Mouse (Mus musculus) brain, adult 2 months (tissue): Measurements from ENCODE around the gene Wdr11.

ENCODE experiments used
- DNase-seq: peaks from one replicate; pipeline ENCODE4 v3.0.0; 2011; ENCODE audit warnings: low read depth, low spot score

The Wdr11 gene

GRCm38 (mm10) chr7:129591371-129592131 lies at the start of gene Wdr11:
Wdr11 (plus strand) TSS chr7:129591863.
- DNase-seq = peak; percentile 96

DNA sequence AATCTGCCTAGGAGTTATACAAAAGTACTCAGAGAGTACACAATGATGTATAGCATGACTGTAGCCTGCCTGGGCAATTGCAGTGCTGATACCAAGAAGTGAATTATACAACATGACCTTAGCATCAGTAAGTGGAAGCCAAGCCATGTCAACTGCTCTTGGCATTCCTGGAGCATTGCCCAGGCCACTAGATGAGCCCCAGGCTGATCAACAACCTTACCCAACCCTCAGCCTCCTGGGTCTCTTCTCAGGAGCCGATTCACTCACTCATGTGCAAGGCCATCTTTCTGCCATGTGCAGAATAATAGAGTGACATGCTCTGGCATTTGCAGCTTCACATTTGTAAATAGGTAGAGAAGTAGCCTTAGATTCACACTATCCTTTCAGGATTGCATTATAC lies 24.1 kb upstream of the Wdr11 start:
- no peak for DNase-seq

- no peak for DNase-seq
These were observed 23.3 kb upstream of the Wdr11 start for GRCm38 (mm10) chr7:129568338-129568737.

- no peak for DNase-seq
These were observed 17.2 kb upstream of the Wdr11 start for GRCm38 (mm10) chr7:129574471-129574870.

GRCm38 (mm10) chr7:129575110-129575784 lies 16.4 kb upstream of the Wdr11 start:
- peak; percentile 35 for DNase-seq

GRCm38 (mm10) chr7:129592132-129592745 lies 576 bp downstream of the Wdr11 start:
- peak; percentile 20 for DNase-seq

GRCm38 (mm10) chr7:129597186-129597585 lies 5.5 kb downstream of the Wdr11 start:
- DNase-seq = no peak

DNA sequence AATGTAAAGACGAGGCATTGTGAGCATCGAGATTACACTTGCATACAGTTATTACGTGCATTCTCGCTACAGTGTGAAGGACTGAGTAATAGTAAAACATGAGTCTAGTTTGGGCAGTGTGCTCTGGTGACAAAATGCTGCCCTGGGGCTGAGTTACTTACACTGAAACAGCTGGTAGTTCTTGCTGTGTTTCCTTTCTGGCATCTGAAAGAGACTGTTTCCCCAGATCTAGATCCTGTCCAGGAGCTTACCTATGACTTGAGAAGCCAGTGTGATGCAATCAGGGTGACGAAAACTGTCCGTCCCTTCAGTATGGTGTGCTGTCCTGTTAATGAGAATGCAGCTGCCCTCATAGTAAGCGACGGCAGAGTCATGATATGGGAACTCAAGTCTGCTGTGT lies 14.6 kb downstream of the Wdr11 start:
- no peak for DNase-seq

- no peak for DNase-seq
These were observed 29.5 kb downstream of the Wdr11 start for GRCm38 (mm10) chr7:129621141-129621540.

- no peak for DNase-seq
These were observed 38.7 kb downstream of the Wdr11 start for GRCm38 (mm10) chr7:129630351-129630750.

DNA sequence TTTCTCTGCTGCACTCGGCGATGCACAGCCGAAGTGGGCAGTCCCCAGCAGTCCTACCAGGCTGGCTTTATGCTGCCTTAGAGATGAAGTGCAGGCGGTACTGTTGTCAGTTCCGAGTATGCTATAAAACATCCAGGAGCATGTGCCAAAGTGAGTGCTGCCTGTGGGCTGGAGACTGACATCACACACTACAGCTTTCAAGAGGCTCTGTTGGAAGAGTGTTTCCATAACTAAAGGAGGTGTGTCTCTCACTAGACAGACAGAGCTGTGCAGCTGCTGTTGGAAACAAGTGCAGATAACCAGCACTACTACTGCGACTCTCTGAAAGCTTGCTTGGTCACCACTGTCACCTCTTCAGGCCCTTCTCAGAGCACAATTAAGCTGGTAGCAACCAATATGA lies 39.8 kb downstream of the Wdr11 start:
- DNase-seq = peak; percentile 63

DNA sequence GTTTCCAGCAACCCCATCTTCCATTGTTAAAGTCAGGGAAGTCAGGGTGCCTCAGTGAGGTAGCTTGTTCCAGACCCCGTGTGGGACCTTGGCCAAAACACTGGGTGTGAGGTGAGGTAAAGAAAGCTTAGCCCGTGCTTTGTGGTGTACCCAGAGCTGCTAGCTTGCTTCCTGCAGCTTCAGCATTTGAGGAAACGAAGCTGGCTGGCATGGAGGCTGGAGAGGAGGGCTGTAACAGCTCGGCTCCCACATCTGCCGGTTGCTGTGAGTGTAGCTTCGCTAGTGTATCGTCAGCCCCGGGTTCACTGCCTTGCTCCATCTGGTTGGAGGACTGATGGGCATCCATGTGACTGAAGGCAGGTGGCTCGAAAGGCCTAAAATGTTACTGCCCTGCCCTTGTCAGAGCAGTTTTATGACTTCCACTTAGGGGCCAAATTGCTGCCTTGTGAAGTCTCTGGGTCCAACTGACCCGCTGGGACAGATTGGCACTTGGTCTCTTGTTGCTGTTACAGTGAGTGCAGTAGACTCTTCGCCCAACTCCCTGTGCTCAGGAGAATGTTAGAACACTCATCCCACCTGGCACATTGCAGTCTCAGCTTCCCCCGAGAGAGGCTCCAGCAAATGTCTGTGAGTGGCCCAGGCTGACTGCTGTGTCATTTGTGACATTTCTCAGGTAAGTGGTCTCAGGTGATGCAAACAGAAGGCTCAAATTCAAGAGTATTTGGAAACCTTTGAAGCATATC lies 44.4 kb downstream of the Wdr11 start:
- no peak for DNase-seq

- DNase-seq = no peak
These were observed 45.3 kb downstream of the Wdr11 start for GRCm38 (mm10) chr7:129636992-129637391.

- no peak for DNase-seq
These were observed 46.3 kb downstream of the Wdr11 start for GRCm38 (mm10) chr7:129637906-129638475.

DNA sequence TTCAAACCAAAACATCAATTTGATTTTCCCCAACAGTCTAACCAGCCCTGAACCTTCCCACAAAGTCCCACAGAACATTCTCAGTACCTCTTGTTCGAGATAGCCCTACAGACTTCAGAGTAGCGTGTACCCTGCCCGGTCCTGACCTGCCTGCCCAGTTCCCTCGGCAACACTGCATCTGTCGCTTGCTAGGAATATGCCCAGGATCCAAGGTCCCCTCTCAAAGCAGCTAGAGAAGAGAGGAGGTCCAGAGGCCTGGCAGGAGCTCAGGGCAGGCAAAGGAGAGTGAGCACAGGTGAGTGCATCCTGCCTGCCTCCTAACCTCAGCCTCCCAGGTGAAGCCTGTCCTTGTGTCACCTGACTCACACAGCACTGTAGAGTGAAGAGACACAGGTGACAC lies 47.3 kb downstream of the Wdr11 start:
- DNase-seq = no peak

DNA sequence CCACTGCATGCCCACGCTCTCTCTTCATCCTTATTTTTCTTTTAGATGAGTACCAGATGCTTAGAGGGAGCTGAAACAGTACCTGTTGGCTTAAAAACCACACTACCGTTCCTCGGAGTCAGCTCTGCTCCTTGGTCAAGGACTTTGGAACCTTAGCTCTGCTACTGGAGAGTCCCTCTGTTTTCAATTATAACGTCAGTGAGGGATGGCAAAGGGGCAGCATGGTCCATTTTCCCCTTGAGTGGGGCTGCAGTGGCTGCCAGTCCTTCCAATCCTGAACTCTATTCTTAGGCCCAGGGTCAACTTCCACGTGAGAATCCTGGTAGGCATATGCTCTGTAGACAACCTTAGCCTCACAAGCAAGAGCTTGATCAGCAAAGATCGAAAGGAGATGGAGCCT lies 48.2 kb downstream of the Wdr11 start:
- no peak for DNase-seq

DNA sequence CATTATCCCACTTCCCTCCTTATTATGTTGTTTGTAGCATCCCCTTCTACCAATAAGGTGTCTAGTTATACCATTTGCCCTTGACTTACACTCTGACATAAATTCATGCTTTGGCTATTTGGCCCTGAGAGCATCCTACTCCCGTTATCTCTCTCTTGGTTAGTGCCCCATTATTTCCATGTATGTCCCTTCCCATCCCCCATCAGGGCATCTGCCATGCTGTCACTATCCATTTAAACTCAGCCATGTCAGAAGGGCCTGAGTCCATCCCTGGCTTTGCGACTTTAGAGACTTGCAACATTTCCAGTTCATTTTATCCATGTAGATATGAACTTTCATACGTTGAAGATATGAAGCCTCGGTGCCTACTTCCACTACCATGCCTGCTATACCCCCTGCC lies 51.6 kb downstream of the Wdr11 start:
- DNase-seq = no peak

DNA sequence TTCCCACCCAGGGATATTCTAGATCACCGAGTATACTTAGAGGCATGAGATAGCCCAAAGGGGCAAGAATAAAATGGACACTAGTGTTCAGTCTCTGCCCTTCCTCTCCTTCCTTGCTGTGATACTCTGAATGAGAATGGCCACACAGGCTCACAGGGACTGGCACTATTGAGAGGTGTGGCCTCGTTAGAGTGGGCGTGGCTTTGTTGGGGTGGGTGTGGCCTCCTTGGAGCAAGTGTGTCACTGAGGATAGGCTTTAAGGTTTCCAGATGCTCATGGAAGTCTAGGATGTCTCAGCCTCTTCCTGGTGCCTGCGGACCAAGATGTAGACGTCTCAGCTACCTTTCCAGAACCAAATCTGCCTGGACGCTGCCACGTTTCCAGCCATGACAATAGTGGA lies 56.1 kb downstream of the Wdr11 start:
- DNase-seq = no peak

GRCm38 (mm10) chr7:129648938-129649337 lies 57.3 kb downstream of the Wdr11 start:
- DNase-seq = peak; percentile 89

DNA sequence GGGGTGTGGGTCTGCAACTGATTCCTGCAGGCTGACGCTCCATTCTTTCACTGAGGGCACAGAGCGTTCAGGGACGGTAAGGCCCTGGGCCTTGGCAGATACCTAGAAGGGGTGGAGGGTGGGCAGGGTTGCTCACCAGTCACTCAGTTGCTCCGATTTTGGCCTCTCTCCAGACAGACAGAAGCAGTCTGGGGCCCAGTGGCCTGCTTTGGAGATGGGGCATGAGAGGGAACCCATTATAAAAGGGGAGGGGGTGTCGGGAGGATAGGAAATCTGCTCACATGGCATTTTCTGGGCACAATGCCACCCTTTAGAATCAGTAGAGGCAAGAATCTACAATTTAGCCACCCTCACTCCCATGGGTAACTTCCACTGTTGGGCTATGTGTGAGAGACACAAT lies 59.1 kb downstream of the Wdr11 start:
- DNase-seq = no peak

GRCm38 (mm10) chr7:129651781-129652180 lies 60.1 kb downstream of the Wdr11 start:
- no peak for DNase-seq
